Mouse (Mus musculus) embryo, embryonic 9.5 days (tissue): Measurements from ENCODE around the gene Rnf214.

Experiments
- DNase-seq: peaks from one replicate; pipeline ENCODE4 v3.0.0-alpha.2; 2017; ENCODE audit errors: extremely low spot score

Gene Rnf214

GRCm38 (mm10) chr9:45935628-45936210, 29.0 kb upstream of the Rnf214 start, which contains the start of gene Tagln:
Gene Tagln (minus strand): TSS chr9:45936058.
- DNase-seq: peak; percentile 45

DNA sequence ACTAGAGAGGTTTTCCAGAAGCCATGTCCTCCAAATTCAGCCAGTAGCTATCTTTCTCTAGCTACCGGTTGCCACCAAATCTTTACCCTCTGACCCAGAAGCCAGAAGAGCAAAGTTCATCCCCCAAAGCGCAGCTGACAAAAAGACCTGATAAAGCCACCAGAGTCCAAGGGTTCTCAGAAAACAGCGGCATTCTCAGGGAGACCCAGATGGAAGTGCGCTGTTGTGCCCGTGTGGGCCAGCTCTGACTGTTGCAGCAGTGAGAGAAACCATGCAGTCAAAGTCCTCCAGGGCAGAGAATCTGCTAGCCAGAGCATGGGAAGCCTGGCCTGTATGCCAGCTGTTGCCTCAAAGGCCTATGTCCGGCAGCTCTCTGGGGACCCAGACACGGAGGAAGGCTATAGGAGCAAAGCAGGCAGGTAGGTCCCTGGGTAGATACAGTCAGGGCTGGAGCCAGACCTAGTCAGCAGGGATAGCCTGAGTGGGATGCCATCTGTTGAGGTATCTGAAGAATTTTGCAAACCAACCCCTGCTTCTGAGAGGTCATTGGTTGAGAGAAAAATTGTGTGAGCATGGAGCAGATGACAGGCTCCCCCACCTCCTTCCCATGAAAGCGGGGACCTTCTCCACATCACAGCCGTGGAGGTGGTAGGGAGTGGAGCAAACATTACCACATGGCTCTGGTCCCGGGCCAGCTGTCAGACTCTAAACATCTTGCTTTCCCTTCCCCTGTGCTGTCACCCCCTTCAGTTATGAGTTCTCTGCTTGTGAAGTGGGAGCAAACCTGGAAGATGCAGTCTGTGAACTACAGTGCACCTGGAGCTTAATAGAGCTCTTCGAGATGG, 26.1 kb upstream of the Rnf214 start:
- DNase-seq: no peak

DNA sequence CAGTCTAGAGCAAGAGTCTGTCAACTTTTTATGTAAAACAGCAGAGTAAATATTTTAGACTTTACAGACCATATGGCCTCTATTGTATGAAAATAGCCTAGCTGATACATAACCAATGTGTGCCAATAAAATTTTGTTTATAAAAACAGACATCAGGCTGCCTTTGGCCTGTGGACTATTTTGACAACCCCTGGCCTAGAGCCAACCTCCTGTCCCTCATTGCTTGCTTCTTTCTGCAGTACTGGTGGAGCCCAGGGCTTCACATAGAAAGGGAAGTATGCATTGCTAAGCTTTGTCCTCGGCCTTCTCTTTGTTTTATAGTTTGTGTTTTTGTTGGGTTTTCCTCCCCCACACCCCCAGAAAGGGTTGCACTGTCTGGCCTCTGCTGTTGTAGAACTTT, 25.2 kb upstream of the Rnf214 start:
- DNase-seq: no peak

DNA sequence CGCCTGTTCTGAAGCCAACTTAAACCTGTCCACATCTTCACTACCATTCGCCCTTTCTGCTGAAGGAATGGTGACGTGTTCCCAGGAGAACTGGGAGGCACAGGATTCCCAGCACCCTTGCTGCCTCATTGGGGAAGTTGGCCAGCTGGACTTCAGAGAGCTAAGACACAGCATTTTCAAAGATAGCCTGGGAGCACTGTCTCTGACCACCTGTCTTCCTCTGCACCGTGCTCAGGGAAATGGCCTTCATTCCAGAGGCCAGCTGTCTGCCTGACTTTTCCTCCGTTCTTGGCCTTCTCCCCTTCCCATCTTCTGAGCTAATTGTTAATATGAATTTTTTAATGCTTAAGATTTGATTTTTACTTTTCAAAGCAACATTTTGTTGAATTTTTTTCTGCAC, 22.6 kb upstream of the Rnf214 start:
- no peak for DNase-seq

GRCm38 (mm10) chr9:45919895-45920294, 13.2 kb upstream of the Rnf214 start:
- no peak for DNase-seq

GRCm38 (mm10) chr9:45917041-45917934, 10.6 kb upstream of the Rnf214 start:
- DNase-seq: no peak

- DNase-seq: no peak
Measured at GRCm38 (mm10) chr9:45915659-45916058, 8.9 kb upstream of the Rnf214 start.

DNA sequence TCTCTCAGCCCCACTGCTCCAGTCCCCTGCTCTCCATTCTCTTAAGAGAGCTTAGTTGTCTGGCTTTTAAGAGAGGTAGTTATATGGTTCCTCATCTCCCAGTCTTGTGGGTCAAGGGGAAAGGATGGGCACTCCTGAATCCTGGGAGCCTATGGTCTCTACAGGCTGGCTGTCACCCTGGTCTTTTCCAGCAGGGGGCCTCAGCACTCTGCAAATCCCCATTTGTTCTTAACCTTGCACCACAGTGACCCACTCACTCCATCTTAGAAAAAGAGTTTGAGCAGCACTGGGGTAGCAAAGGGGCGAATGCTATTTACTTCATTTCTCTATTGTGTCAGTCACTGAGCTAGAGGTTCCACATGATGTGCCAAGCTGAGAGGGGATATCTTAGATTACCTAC, 5.0 kb upstream of the Rnf214 start:
- DNase-seq: peak; percentile 32

GRCm38 (mm10) chr9:45910995-45911394, 4.3 kb upstream of the Rnf214 start:
- DNase-seq: no peak

DNA sequence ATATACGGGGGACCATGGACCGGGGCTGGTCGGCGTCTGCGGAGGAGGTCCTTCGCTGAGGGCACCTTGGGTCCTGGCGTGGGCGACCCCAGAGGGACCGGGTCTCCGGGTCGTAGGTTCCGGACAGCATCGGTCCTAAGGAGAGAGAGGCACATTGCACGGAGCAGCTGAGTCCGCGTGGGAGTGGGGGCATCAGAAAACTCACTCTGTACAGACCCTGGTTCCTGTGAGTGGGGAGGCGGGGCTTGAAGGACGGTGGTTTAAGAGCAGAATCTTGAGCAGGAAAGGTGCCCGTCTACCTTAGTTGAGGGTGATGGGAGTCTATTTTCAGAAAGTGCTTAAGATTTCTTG, 342 bp upstream of the Rnf214 start:
- no peak for DNase-seq

GRCm38 (mm10) chr9:45905811-45906237, 887 bp downstream of the Rnf214 start:
- DNase-seq: no peak

- DNase-seq: no peak
Measured at GRCm38 (mm10) chr9:45905196-45905595, 1.5 kb downstream of the Rnf214 start.

DNA sequence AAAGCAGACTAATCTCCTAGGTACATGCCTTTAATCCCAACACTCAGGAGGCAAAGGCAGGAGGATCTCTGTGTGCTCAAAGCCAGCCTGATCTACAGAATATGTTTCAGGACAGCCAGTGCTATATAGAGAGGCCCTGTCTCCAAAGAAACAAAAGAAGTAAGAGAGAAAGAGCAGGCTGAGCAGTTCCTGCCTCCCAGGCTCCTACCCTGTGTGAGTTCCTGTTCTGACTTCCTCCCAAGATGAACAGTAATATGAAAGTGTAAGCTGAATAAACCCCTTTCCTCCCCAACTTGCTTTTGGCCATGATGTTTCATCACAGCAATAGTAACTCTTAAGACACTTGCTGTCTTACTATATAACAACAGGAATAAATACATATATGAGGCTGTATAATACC, 13.0 kb downstream of the Rnf214 start:
- no peak for DNase-seq

DNA sequence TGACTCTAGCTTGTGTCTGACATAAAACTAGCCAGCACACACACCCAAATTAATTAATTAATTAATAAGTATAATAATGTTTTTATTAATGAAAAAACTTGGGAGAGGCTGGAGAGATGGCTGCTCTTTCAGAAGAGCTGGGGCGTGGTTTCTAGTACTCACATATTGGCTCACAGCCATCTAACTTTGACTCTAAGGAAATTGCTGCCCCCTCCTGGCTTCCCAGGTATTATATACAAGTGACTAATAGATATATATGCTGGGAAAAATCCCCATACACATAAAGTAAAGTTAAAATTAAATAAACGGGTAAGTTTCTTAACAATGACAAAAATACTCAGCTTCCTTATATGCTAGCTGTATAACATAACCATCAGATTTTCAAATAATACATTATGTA, 28.8 kb downstream of the Rnf214 start:
- DNase-seq: no peak

GRCm38 (mm10) chr9:45870265-45870664, 36.4 kb downstream of the Rnf214 start:
- DNase-seq: no peak

- DNase-seq: no peak
Measured at GRCm38 (mm10) chr9:45869181-45869580, 37.5 kb downstream of the Rnf214 start.

- DNase-seq: no peak
Measured at GRCm38 (mm10) chr9:45861813-45862212, 44.9 kb downstream of the Rnf214 start.

GRCm38 (mm10) chr9:45859364-45859763, 47.3 kb downstream of the Rnf214 start:
- no peak for DNase-seq

- DNase-seq: no peak
Measured at GRCm38 (mm10) chr9:45854136-45854535, 52.6 kb downstream of the Rnf214 start.

DNA sequence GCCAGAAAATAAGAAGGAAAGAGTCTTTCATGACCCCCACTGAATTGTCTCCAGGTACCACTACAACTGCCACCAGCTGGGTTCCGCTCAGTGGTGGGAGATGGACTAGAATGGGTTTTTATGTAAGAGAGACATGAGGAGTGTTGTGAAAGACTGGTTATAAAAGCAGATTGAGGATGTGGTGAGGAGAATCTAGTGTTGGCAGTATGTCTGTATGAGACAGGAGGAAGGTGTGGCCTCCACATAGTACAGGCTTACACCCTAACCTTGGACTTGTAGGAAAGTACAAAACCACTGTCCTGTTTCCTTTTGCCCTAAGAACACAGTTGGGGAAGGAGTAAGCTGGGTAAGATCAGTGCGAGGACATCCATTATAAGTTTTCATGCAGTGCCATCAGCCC, 53.0 kb downstream of the Rnf214 start:
- DNase-seq: no peak

- DNase-seq: no peak
Measured at GRCm38 (mm10) chr9:45851776-45852175, 54.9 kb downstream of the Rnf214 start.

DNA sequence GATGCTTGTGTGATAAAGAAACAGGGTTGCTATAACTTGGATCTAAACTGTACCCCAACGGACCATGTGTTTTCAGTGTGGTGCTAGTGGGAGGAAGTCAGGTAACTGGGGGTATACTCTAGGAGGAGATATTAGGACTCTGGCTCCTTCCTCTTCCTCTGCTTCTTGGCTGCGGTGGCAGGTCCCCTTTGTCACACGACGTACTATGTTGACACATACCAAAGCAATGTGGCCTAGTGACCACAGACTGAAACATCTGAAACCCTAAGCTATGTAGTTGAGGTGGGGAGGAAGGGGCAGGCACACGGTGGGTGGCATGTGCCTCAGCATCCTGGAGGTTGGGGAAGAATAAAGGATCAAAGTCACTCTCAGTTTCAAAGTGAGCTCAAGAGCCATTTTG, 55.4 kb downstream of the Rnf214 start:
- no peak for DNase-seq
